Mouse (Mus musculus): ENCODE results near the gene Ppa2. TPM values are rescaled to one million over a fixed set of nuclear protein-coding genes. Genes with fewer than 3 reads are reported as not detected.

Ppa2 gene
- polyA plus RNA-seq (2015; fragmentation: Nextera tagmentation; extraction: Ambion mirVana) = 141 and 144 TPM in 2 replicates

DNA sequence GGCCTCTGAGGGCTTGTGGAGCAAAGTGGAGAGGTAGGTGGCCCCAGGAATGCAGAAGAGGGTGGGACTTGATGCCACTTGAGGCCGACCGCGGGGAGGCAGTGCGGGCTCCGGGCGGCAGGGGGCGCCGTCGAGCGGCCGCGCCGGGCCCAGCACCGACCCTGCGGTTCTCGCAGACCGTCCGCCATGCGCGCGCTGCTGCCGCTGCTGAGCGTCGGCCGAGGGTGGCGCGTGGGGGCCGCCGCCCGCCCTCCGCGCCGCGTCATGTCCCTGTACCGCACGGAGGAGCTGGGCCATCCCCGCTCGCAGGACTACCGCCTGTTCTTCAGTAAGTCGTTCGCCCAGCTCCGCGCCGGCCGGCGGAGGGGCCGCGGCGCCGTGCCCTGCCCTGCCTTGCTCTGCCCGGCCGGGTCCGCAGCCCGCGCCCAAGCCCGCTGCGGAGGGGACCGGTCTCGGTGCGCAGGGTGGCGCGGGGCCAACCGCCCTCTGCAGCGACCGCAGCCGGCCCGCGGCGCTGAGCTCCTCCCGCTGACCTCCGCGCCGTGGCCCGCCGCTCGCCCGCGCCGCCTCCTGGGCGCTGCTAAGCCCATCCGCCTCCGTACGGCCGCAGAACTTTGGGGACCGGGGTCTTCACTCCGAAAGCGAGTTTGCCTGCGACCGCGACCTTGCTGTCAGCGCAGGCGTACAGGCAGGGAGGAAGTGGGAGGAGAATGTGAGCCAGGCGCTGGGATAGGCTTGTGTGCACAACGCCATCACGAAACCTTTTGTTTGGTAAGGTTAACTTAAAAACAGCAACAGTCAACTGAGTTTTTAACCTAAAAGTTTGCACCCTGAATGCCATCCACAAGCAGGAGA, at the start of gene Ppa2:
Gene Ppa2, plus strand, starts transcription at position 157 of the 855 bp plus-strand sequence.
- DNase-seq (ENCODE audit: low spot score) = peak; percentile 95

DNA sequence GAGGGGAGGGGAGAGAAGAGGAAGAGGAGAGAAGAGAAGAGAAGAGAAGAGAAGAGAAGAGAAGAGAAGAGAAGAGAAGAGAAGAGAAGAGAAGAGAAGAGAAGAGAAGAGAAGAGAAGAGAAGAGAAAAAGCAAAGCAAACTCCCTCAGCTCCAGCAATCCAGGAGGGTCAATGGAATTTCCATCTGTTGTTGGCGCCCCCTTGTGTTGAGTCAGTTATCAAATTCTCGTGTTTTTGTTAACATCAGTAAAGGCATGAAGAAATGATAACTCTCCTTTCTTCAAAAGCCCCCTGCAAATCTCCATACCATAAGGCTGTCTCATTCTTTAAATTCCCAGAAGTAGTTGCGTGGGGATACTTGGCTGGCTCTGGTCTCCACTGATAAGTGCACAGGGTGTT, 38.0 kb upstream of the Ppa2 start:
- DNase-seq (ENCODE audit: low spot score) = peak; percentile 83
- H3K4me1 ChIP-seq (replicated peaks; ENCODE audit: insufficient read depth, low read length) = no peaks in the 10 kb centered on the region
- H3K27me3 ChIP-seq (ENCODE audit: insufficient read depth, low read length) = no peaks in the 10 kb centered on the region
- no peaks in the 10 kb centered on the region for H3K36me3 ChIP-seq (ENCODE audit: insufficient read depth, low read length)
- no peak overlapping the region for H3K4me2 ChIP-seq (ENCODE audit: low read length)
- H3K9ac ChIP-seq (ENCODE audit: low read depth, low read length) = no peak overlapping the region
- no peak overlapping the region for H3K27ac ChIP-seq
- H3K4me3 ChIP-seq (replicated peaks; ENCODE audit: low read depth, low read length) = no peak overlapping the region
- TF ChIP-seq CTCF (IDR thresholded peaks at IDR 0.05; ENCODE audit: low read depth) = peak; percentile 75
- WGBS = 15% methylated on average over 3 of the region's 3 CpGs
- no peaks in the 10 kb centered on the region for H3K9me3 ChIP-seq (replicated peaks; ENCODE audit: low read length)
- ATAC-seq (replicated peaks; ENCODE audit: low FRiP score, low read depth) = no peak

More for the DNA sequence above, at the start of gene Ppa2:
- peak; percentile 94 for ATAC-seq (replicated peaks; ENCODE audit: low FRiP score, low read depth)
- Histone ChIP-seq H3K4me2 (ENCODE audit: low read length) (peak within 1 kb of the TSS; percentile 73), H3K9ac (ENCODE audit: low read depth, low read length) (peak within 1 kb of the TSS; percentile 96), H3K9me3 (replicated peaks; ENCODE audit: low read length) (no peaks in the 10 kb centered on the region), H3K4me1 (replicated peaks; ENCODE audit: insufficient read depth, low read length) (no peaks in the 10 kb centered on the region), H3K27ac (peak within 1 kb of the TSS; percentile 99), H3K36me3 (ENCODE audit: insufficient read depth, low read length) (no peaks in the 10 kb centered on the region), H3K27me3 (ENCODE audit: insufficient read depth, low read length) (no peaks in the 10 kb centered on the region), H3K4me3 (replicated peaks; ENCODE audit: low read depth, low read length) (peak within 1 kb of the TSS; percentile 73)
- under 1% methylated on average over 64 of the region's 95 CpGs for WGBS
- TF ChIP-seq CTCF (IDR thresholded peaks at IDR 0.05; ENCODE audit: low read depth) = peak; percentile 58

GRCm38 (mm10) chr3:133284587-133284986, 25.3 kb upstream of the Ppa2 start:
- no peak for TF ChIP-seq CTCF (IDR thresholded peaks at IDR 0.05; ENCODE audit: low read depth)
- Histone ChIP-seq H3K4me1 (replicated peaks; ENCODE audit: insufficient read depth, low read length) (no peaks in the 10 kb centered on the region), H3K27me3 (ENCODE audit: insufficient read depth, low read length) (no peaks in the 10 kb centered on the region), H3K9me3 (replicated peaks; ENCODE audit: low read length) (no peaks in the 10 kb centered on the region), H3K4me2 (ENCODE audit: low read length) (no peak overlapping the region), H3K9ac (ENCODE audit: low read depth, low read length) (no peak overlapping the region), H3K36me3 (ENCODE audit: insufficient read depth, low read length) (no peaks in the 10 kb centered on the region), H3K27ac (no peak overlapping the region), H3K4me3 (replicated peaks; ENCODE audit: low read depth, low read length) (no peak overlapping the region)
- WGBS = 37% methylated on average over 5 of the region's 5 CpGs
- ATAC-seq (replicated peaks; ENCODE audit: low FRiP score, low read depth) = no peak
- no peak for DNase-seq (ENCODE audit: low spot score)

- Histone ChIP-seq H3K4me2 (ENCODE audit: low read length) (no peak overlapping the region), H3K9me3 (replicated peaks; ENCODE audit: low read length) (no peaks in the 10 kb centered on the region; the same call in 1 of the 2 replicates), H3K27ac (no peak overlapping the region), H3K4me1 (replicated peaks; ENCODE audit: insufficient read depth, low read length) (no peaks in the 10 kb centered on the region), H3K9ac (ENCODE audit: low read depth, low read length) (no peak overlapping the region), H3K36me3 (ENCODE audit: insufficient read depth, low read length) (no peaks in the 10 kb centered on the region), H3K4me3 (replicated peaks; ENCODE audit: low read depth, low read length) (no peak overlapping the region), H3K27me3 (ENCODE audit: insufficient read depth, low read length) (no peaks in the 10 kb centered on the region)
- 93% methylated on average over 2 of the region's 2 CpGs for WGBS
- ATAC-seq (replicated peaks; ENCODE audit: low FRiP score, low read depth) (no peak), DNase-seq (ENCODE audit: low spot score) (no peak)
- TF ChIP-seq CTCF (IDR thresholded peaks at IDR 0.05; ENCODE audit: low read depth) = no peak
These were observed 21.1 kb upstream of the Ppa2 start for GRCm38 (mm10) chr3:133288795-133289194.

- no peaks in the 10 kb centered on the region for H3K27me3 ChIP-seq (ENCODE audit: insufficient read depth, low read length)
- H3K4me1 ChIP-seq (replicated peaks; ENCODE audit: insufficient read depth, low read length) = no peaks in the 10 kb centered on the region
- no peak overlapping the region for H3K4me2 ChIP-seq (ENCODE audit: low read length)
- H3K4me3 ChIP-seq (replicated peaks; ENCODE audit: low read depth, low read length) = no peak overlapping the region
- H3K36me3 ChIP-seq (ENCODE audit: insufficient read depth, low read length) = no peaks in the 10 kb centered on the region
- H3K9ac ChIP-seq (ENCODE audit: low read depth, low read length) = no peak overlapping the region
- no peak for ATAC-seq (replicated peaks; ENCODE audit: low FRiP score, low read depth)
- H3K27ac ChIP-seq = no peak overlapping the region
- DNase-seq (ENCODE audit: low spot score) = no peak
- WGBS = 92% methylated on average over 3 of the region's 3 CpGs
- no peak for TF ChIP-seq CTCF (IDR thresholded peaks at IDR 0.05; ENCODE audit: low read depth)
- no peaks in the 10 kb centered on the region for H3K9me3 ChIP-seq (replicated peaks; ENCODE audit: low read length)
These were observed 5.6 kb upstream of the Ppa2 start for GRCm38 (mm10) chr3:133304328-133304727.

- no peaks in the 10 kb centered on the region for H3K36me3 ChIP-seq (ENCODE audit: insufficient read depth, low read length)
- no peaks in the 10 kb centered on the region for H3K4me1 ChIP-seq (replicated peaks; ENCODE audit: insufficient read depth, low read length)
- ATAC-seq (replicated peaks; ENCODE audit: low FRiP score, low read depth) = no peak
- H3K9me3 ChIP-seq (replicated peaks; ENCODE audit: low read length) = no peaks in the 10 kb centered on the region
- DNase-seq (ENCODE audit: low spot score) = no peak
- WGBS = 97% methylated on average over 3 of the region's 3 CpGs
- no peak overlapping the region for H3K9ac ChIP-seq (ENCODE audit: low read depth, low read length)
- H3K4me3 ChIP-seq (replicated peaks; ENCODE audit: low read depth, low read length) = no peak overlapping the region
- no peaks in the 10 kb centered on the region for H3K27me3 ChIP-seq (ENCODE audit: insufficient read depth, low read length)
- TF ChIP-seq CTCF (IDR thresholded peaks at IDR 0.05; ENCODE audit: low read depth) = no peak
- H3K27ac ChIP-seq = no peak overlapping the region
- no peak overlapping the region for H3K4me2 ChIP-seq (ENCODE audit: low read length)
These were observed 1.5 kb upstream of the Ppa2 start for GRCm38 (mm10) chr3:133308361-133308760.

Data from kidney, postnatal 0 days (tissue).